Mouse (Mus musculus): ENCODE data around the gene Cfap36. TPM values are rescaled to one million over a fixed set of nuclear protein-coding genes. Genes with fewer than 3 reads are reported as not detected.

Cfap36 gene
- polyA plus RNA-seq (2015; fragmentation: Nextera tagmentation; extraction: Ambion mirVana): 41.5 and 42.0 TPM in 2 replicates

DNA sequence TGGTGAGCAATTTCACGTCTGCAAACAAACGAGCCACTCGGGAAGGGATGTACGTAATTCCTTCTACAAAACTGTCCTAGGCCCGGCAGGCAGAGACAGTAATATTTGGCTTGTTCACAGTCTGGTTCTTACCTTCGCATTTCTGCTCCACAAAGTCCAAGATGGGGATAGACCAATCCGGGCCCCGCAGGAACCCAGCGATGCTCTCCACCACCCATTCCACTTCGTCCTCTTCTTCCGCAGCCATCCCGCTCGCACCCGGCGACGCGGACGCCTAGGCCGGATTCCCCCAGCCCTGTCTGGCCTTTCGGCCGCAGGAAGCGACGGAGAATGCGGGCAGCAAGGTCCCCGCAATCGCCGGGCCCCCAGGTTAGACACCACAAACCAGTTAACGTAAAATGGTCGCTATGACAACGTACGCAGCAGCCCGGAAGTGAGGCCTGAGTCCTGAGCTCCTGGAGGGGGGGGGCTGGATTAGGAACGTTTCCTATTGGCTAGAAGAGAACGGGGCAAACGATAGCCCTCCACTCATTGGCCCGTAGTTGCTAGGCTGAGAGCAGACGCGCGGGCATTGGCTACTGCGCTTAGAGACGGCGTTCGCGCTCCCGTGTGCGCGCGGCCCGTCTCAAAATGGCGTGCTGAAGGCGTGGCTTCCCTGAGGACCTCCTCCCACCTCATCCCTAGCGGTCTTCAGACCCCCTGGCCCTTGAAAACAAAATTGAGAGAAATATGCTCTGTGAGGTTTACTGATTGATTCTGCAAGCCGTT, at the start of gene Cfap36:
Gene Cfap36, minus strand, starts transcription at position 527 of the 768 bp plus-strand sequence.
- Histone ChIP-seq H3K27me3 (ENCODE audit: control insufficient read depth, insufficient read depth, low read length) (no peaks in the 10 kb centered on the region), H3K4me1 (ENCODE audit: control insufficient read depth, insufficient read depth, low read length) (peaks cover 13% of the 10 kb centered on the region), H3K9ac (ENCODE audit: low read length) (peak within 1 kb of the TSS; percentile 77), H3K36me3 (ENCODE audit: control insufficient read depth, insufficient read depth) (peaks cover 3% of the 10 kb centered on the region; the same call in 1 of the 2 replicates), H3K4me2 (ENCODE audit: low read depth, low read length) (peak within 1 kb of the TSS; percentile 72), H3K9me3 (replicated peaks; ENCODE audit: control insufficient read depth, low read length) (no peaks in the 10 kb centered on the region), H3K4me3 (ENCODE audit: low read length) (peak within 1 kb of the TSS; percentile 92), H3K27ac (ENCODE audit: low read length) (peak within 1 kb of the TSS; percentile 56; the same call in 1 of the 2 replicates)
- WGBS: under 1% methylated on average over 53 of the region's 53 CpGs
- peak; percentile 100 for ATAC-seq (replicated peaks; ENCODE audit: extremely low read depth, insufficient read depth, low FRiP score)

DNA sequence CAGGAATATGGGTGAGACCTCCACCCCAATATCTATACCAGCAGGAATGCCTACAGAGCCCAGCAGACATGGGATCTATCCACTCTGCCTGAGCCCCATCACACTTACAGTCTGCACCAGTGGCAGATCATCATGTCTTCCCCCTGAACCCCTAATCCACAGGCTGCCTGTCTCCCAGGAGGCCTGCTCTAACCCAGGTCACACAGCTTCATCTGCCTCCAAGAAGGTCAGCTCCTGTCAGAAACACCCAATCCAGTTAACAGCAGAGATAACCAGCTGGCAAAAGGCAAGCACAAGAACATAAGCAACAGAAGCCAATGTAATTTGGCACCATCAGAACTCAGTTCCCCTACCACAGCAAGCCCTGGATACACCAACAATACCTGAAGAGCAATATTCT, 40.1 kb upstream of the Cfap36 start:
- H3K36me3 ChIP-seq (ENCODE audit: control insufficient read depth, insufficient read depth): no peaks in the 10 kb centered on the region
- H3K27ac ChIP-seq (ENCODE audit: low read length): no peak overlapping the region
- no peak for ATAC-seq (replicated peaks; ENCODE audit: extremely low read depth, insufficient read depth, low FRiP score)
- no peaks in the 10 kb centered on the region for H3K27me3 ChIP-seq (ENCODE audit: control insufficient read depth, insufficient read depth, low read length)
- no peak overlapping the region for H3K9ac ChIP-seq (ENCODE audit: low read length)
- no peaks in the 10 kb centered on the region for H3K9me3 ChIP-seq (replicated peaks; ENCODE audit: control insufficient read depth, low read length)
- no peaks in the 10 kb centered on the region for H3K4me1 ChIP-seq (ENCODE audit: control insufficient read depth, insufficient read depth, low read length)
- no peak overlapping the region for H3K4me3 ChIP-seq (ENCODE audit: low read length)
- H3K4me2 ChIP-seq (ENCODE audit: low read depth, low read length): no peak overlapping the region

DNA sequence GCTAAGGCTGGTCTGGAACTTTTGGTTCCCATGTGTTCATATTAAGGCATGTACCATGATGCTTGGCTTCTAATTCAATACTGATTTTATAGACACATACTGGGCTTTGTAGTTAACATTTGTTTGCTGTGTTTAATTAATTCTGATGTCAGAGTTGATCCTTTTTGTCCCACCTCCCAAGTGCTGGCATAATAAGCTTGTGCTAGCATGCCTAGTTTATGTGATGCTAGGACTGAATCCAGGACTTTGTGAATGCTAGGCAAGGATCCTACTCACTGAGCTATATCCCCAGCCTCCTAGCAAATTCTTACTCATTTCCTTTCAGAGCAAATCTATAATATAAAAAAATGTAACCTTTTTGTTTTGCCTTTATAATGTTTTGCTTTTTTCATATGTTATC, 38.8 kb upstream of the Cfap36 start:
- H3K4me3 ChIP-seq (ENCODE audit: low read length): no peak overlapping the region
- no peaks in the 10 kb centered on the region for H3K27me3 ChIP-seq (ENCODE audit: control insufficient read depth, insufficient read depth, low read length)
- H3K9me3 ChIP-seq (replicated peaks; ENCODE audit: control insufficient read depth, low read length): no peaks in the 10 kb centered on the region
- no peaks in the 10 kb centered on the region for H3K36me3 ChIP-seq (ENCODE audit: control insufficient read depth, insufficient read depth)
- no peak for ATAC-seq (replicated peaks; ENCODE audit: extremely low read depth, insufficient read depth, low FRiP score)
- H3K27ac ChIP-seq (ENCODE audit: low read length): no peak overlapping the region
- no peak overlapping the region for H3K4me2 ChIP-seq (ENCODE audit: low read depth, low read length)
- H3K9ac ChIP-seq (ENCODE audit: low read length): no peak overlapping the region
- H3K4me1 ChIP-seq (ENCODE audit: control insufficient read depth, insufficient read depth, low read length): no peaks in the 10 kb centered on the region

DNA sequence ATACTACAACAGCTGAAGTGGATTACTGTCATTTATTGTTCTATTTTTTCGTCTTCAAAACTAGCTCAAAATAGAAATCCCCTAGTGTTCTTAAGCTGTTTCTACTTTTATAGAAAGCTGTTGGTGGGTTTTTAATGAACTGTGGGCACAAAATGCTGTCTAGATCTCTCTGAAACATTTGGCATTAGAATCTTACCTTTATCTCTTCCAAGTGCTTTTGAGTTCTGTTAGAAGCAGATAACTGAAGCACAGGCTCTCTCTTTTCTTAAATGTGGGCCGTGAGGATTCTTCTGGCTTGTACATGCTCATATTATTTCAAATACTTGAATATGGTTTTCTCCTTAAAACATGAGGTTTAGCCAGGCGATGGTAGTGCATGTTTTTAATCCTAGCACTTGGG, 27.5 kb upstream of the Cfap36 start:
- H3K9ac ChIP-seq (ENCODE audit: low read length): no peak overlapping the region
- H3K27ac ChIP-seq (ENCODE audit: low read length): no peak overlapping the region
- 63% methylated on average over 3 of the region's 3 CpGs for WGBS
- no peaks in the 10 kb centered on the region for H3K36me3 ChIP-seq (ENCODE audit: control insufficient read depth, insufficient read depth)
- no peaks in the 10 kb centered on the region for H3K4me1 ChIP-seq (ENCODE audit: control insufficient read depth, insufficient read depth, low read length)
- H3K4me3 ChIP-seq (ENCODE audit: low read length): no peak overlapping the region
- no peak overlapping the region for H3K4me2 ChIP-seq (ENCODE audit: low read depth, low read length)
- H3K27me3 ChIP-seq (ENCODE audit: control insufficient read depth, insufficient read depth, low read length): no peaks in the 10 kb centered on the region
- peaks cover 4% of the 10 kb centered on the region; the same call in 1 of the 2 replicates for H3K9me3 ChIP-seq (replicated peaks; ENCODE audit: control insufficient read depth, low read length)
- no peak for ATAC-seq (replicated peaks; ENCODE audit: extremely low read depth, insufficient read depth, low FRiP score)

DNA sequence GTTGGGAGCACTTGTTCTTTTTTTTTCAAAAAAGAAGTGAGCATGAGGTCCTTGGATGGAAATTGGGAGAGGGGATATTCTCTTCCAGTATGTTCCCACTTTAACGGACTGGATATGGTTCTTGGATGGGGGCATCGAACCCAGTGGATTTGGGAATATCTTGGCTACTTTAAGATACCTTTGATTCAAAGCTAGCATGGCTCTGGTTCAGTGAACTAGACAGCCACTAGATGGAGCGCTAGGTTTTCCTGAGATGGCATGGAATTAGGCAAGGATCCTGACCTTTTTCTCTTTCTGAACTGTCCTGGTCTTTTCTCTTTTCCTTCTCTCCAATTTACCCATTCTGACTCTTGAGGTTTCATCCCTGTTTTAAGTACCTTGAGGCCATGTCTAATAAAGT, 20.6 kb upstream of the Cfap36 start:
- WGBS: 22% methylated on average over 3 of the region's 3 CpGs
- Histone ChIP-seq H3K4me3 (ENCODE audit: low read length) (no peak overlapping the region), H3K27ac (ENCODE audit: low read length) (no peak overlapping the region), H3K4me1 (ENCODE audit: control insufficient read depth, insufficient read depth, low read length) (no peaks in the 10 kb centered on the region), H3K9me3 (replicated peaks; ENCODE audit: control insufficient read depth, low read length) (peaks cover 4% of the 10 kb centered on the region; the same call in 1 of the 2 replicates), H3K4me2 (ENCODE audit: low read depth, low read length) (no peak overlapping the region), H3K27me3 (ENCODE audit: control insufficient read depth, insufficient read depth, low read length) (no peaks in the 10 kb centered on the region), H3K9ac (ENCODE audit: low read length) (no peak overlapping the region), H3K36me3 (ENCODE audit: control insufficient read depth, insufficient read depth) (no peaks in the 10 kb centered on the region)
- ATAC-seq (replicated peaks; ENCODE audit: extremely low read depth, insufficient read depth, low FRiP score): no peak

DNA sequence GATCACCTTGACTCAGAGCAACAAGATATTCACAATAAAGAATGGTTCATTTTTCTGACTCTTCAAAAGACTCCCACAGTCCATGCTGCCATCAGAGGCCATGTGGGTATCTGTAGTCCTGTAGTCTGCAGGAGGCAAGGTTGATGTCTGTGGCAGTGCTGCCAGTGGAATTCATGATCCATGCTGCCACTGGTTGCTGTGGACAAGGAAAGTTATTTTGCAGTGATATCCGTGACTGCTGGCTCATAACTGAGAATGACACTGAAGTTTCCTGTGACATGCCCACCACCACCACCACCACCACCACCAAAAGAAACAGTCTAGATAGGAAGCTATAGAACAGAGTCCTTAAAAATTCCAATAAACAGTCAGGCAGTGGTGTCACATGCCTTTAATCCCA, 7.4 kb upstream of the Cfap36 start:
- WGBS: 60% methylated on average over 1 of the region's 1 CpGs
- no peak overlapping the region for H3K4me2 ChIP-seq (ENCODE audit: low read depth, low read length)
- no peaks in the 10 kb centered on the region for H3K4me1 ChIP-seq (ENCODE audit: control insufficient read depth, insufficient read depth, low read length)
- H3K9me3 ChIP-seq (replicated peaks; ENCODE audit: control insufficient read depth, low read length): peaks cover 8% of the 10 kb centered on the region
- H3K9ac ChIP-seq (ENCODE audit: low read length): no peak overlapping the region
- H3K36me3 ChIP-seq (ENCODE audit: control insufficient read depth, insufficient read depth): no peaks in the 10 kb centered on the region
- no peak overlapping the region for H3K27ac ChIP-seq (ENCODE audit: low read length)
- H3K27me3 ChIP-seq (ENCODE audit: control insufficient read depth, insufficient read depth, low read length): no peaks in the 10 kb centered on the region
- no peak for ATAC-seq (replicated peaks; ENCODE audit: extremely low read depth, insufficient read depth, low FRiP score)
- H3K4me3 ChIP-seq (ENCODE audit: low read length): no peak overlapping the region

DNA sequence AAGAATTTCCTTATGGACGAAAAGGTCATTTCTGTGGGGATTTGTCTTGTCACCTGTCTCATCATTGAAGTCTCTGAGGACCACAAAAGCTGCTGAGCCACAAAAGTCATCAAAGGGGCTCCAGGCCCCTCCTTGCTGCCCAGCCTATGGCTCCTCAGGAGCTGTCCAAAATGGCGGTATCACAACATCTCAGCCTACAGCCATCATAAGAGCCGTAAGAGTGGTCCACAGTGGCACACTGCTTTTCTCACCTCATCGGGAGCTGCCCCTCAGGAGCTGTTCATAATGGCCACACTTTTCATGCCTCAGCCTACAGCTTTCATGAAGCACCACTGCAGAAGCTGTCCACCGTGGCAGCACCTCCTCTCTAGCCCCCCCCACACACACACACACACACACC, 1.2 kb upstream of the Cfap36 start:
- Histone ChIP-seq H3K4me3 (ENCODE audit: low read length) (no peak overlapping the region), H3K9ac (ENCODE audit: low read length) (no peak overlapping the region), H3K27me3 (ENCODE audit: control insufficient read depth, insufficient read depth, low read length) (no peaks in the 10 kb centered on the region), H3K4me2 (ENCODE audit: low read depth, low read length) (no peak overlapping the region), H3K36me3 (ENCODE audit: control insufficient read depth, insufficient read depth) (0 out of 2 replicates have a peak, but pooled peaks cover 1% of the 10 kb centered on the region), H3K4me1 (ENCODE audit: control insufficient read depth, insufficient read depth, low read length) (peaks cover 13% of the 10 kb centered on the region), H3K9me3 (replicated peaks; ENCODE audit: control insufficient read depth, low read length) (no peaks in the 10 kb centered on the region; the same call in 1 of the 2 replicates), H3K27ac (ENCODE audit: low read length) (no peak overlapping the region)
- ATAC-seq (replicated peaks; ENCODE audit: extremely low read depth, insufficient read depth, low FRiP score): no peak
- WGBS: 94% methylated on average over 5 of the region's 5 CpGs

DNA sequence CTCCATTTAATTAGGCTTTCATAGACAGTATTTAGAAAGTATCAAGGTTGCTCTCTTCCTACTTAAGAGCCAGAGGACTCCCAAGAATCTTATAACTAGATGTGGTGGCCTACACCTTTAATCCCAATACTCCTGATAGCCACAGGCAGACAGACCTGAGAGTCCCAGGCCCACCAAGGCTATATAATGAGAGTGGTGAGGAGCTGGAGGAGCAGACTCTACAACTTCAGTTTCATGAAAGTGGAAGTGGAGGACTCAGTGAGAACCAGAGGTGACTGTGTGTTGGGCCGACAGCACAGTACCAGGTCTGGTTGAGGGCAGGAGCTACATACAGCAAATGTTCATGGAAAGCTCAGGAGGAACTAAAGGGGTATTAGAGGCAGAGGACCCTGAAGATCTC, 516 bp upstream of the Cfap36 start:
- 97% methylated on average over 1 of the region's 1 CpGs for WGBS
- no peaks in the 10 kb centered on the region for H3K9me3 ChIP-seq (replicated peaks; ENCODE audit: control insufficient read depth, low read length)

DNA sequence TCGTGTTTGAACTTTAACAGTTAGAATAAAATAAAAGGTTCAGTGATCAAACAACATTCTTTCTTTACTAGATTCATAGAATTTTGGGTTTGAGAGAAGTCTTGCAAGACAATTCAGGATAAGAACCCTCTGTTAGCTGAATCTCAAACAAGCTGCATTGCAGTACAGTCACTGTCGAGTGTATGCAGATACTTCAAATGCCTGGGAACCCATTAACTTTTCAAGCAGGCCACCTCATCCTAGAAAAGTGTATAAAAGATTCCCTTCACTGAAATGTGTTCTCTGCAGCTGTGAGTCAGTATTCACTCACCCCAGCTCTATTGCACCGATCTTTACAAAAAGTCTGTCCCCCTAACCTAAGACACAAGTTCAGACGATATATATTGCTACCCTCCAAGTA, 1.2 kb downstream of the Cfap36 start:
- H3K27ac ChIP-seq (ENCODE audit: low read length): no peak overlapping the region
- H3K9me3 ChIP-seq (replicated peaks; ENCODE audit: control insufficient read depth, low read length): no peaks in the 10 kb centered on the region
- no peaks in the 10 kb centered on the region for H3K27me3 ChIP-seq (ENCODE audit: control insufficient read depth, insufficient read depth, low read length)
- no peak for ATAC-seq (replicated peaks; ENCODE audit: extremely low read depth, insufficient read depth, low FRiP score)
- H3K36me3 ChIP-seq (ENCODE audit: control insufficient read depth, insufficient read depth): peaks cover 5% of the 10 kb centered on the region; the same call in 1 of the 2 replicates
- peak overlapping the region; percentile 77; the same call in 1 of the 2 replicates for H3K9ac ChIP-seq (ENCODE audit: low read length)
- peak overlapping the region; percentile 72 for H3K4me2 ChIP-seq (ENCODE audit: low read depth, low read length)
- H3K4me3 ChIP-seq (ENCODE audit: low read length): peak overlapping the region; percentile 92
- H3K4me1 ChIP-seq (ENCODE audit: control insufficient read depth, insufficient read depth, low read length): peaks cover 13% of the 10 kb centered on the region
- WGBS: 53% methylated on average over 4 of the region's 4 CpGs

More for the DNA sequence above, 516 bp upstream of the Cfap36 start:
- H3K27me3 ChIP-seq (ENCODE audit: control insufficient read depth, insufficient read depth, low read length): no peaks in the 10 kb centered on the region
- H3K27ac ChIP-seq (ENCODE audit: low read length): no peak overlapping the region
- H3K4me1 ChIP-seq (ENCODE audit: control insufficient read depth, insufficient read depth, low read length): peaks cover 13% of the 10 kb centered on the region
- no peak overlapping the region for H3K9ac ChIP-seq (ENCODE audit: low read length)
- peak overlapping the region; percentile 92 for H3K4me3 ChIP-seq (ENCODE audit: low read length)
- no peak for ATAC-seq (replicated peaks; ENCODE audit: extremely low read depth, insufficient read depth, low FRiP score)
- H3K36me3 ChIP-seq (ENCODE audit: control insufficient read depth, insufficient read depth): 0 out of 2 replicates have a peak, but pooled peaks cover 2% of the 10 kb centered on the region
- H3K4me2 ChIP-seq (ENCODE audit: low read depth, low read length): peak overlapping the region; percentile 72
